Mouse (Mus musculus): ENCODE results near the gene Slc39a8.
A peak's percentile ranks its signal among the peaks of the same experiment; 100 is the strongest.

Slc39a8 gene

GRCm38 (mm10) chr3:135918566-135919180, 93.6 kb downstream of the Slc39a8 start:
- DNase-seq (ENCODE audit: low read depth, low spot score): no peak

GRCm38 (mm10) chr3:135919305-135919704, 94.2 kb downstream of the Slc39a8 start:
- no peak for DNase-seq (ENCODE audit: low read depth, low spot score)

- peak; percentile 27 for DNase-seq (ENCODE audit: low read depth, low spot score)
Observed at GRCm38 (mm10) chr3:135926729-135927128, 101.7 kb downstream of the Slc39a8 start.

GRCm38 (mm10) chr3:135928184-135928583, 103.1 kb downstream of the Slc39a8 start:
- DNase-seq (ENCODE audit: low read depth, low spot score): peak; percentile 40

- DNase-seq (ENCODE audit: low read depth, low spot score): no peak
Observed at GRCm38 (mm10) chr3:135937455-135937854, 112.4 kb downstream of the Slc39a8 start.
